Mouse (Mus musculus): Measurements from ENCODE around the gene Adarb1.

The Adarb1 gene

GRCm38 (mm10) chr10:77342842-77343241 is 75.2 kb downstream of the Adarb1 start:
- in situ Hi-C loops (cut with MboI; ENCODE audit: low pct_unique_long_range_greater_than_20kb in 1 of 2, low sequenced_read_pairs in 2 of 2, unreplicated experiment in 1 of 2) = no loop called here

- in situ Hi-C loops (cut with MboI; ENCODE audit: low pct_unique_long_range_greater_than_20kb in 1 of 2, low sequenced_read_pairs in 2 of 2, unreplicated experiment in 1 of 2) = no loop called here
These were observed 76.4 kb downstream of the Adarb1 start for GRCm38 (mm10) chr10:77341711-77342110.

GRCm38 (mm10) chr10:77341059-77341458 is 77.0 kb downstream of the Adarb1 start:
- in situ Hi-C loops (cut with MboI; ENCODE audit: low pct_unique_long_range_greater_than_20kb in 1 of 2, low sequenced_read_pairs in 2 of 2, unreplicated experiment in 1 of 2) = no loop called here

GRCm38 (mm10) chr10:77339871-77340341 is 78.2 kb downstream of the Adarb1 start:
- in situ Hi-C loops (cut with MboI; ENCODE audit: low pct_unique_long_range_greater_than_20kb in 1 of 2, low sequenced_read_pairs in 2 of 2, unreplicated experiment in 1 of 2) = no loop called here

GRCm38 (mm10) chr10:77333518-77333917 is 84.6 kb downstream of the Adarb1 start:
- in situ Hi-C loops (cut with MboI; ENCODE audit: low pct_unique_long_range_greater_than_20kb in 1 of 2, low sequenced_read_pairs in 2 of 2, unreplicated experiment in 1 of 2) = no loop called here

GRCm38 (mm10) chr10:77329446-77330094 is 88.5 kb downstream of the Adarb1 start:
- in situ Hi-C loops (cut with MboI; ENCODE audit: low pct_unique_long_range_greater_than_20kb in 1 of 2, low sequenced_read_pairs in 2 of 2, unreplicated experiment in 1 of 2) = no loop called here

- in situ Hi-C loops (cut with MboI; ENCODE audit: low pct_unique_long_range_greater_than_20kb in 1 of 2, low sequenced_read_pairs in 2 of 2, unreplicated experiment in 1 of 2) = no loop called here
These were observed 93.4 kb downstream of the Adarb1 start for GRCm38 (mm10) chr10:77324716-77325115.

- in situ Hi-C loops (cut with MboI; ENCODE audit: low pct_unique_long_range_greater_than_20kb in 1 of 2, low sequenced_read_pairs in 2 of 2, unreplicated experiment in 1 of 2) = no loop called here
These were observed 96.5 kb downstream of the Adarb1 start for GRCm38 (mm10) chr10:77321611-77322010.

GRCm38 (mm10) chr10:77321001-77321400 is 97.1 kb downstream of the Adarb1 start:
- in situ Hi-C loops (cut with MboI; ENCODE audit: low pct_unique_long_range_greater_than_20kb in 1 of 2, low sequenced_read_pairs in 2 of 2, unreplicated experiment in 1 of 2) = no loop called here

GRCm38 (mm10) chr10:77315682-77316081 is 102.4 kb downstream of the Adarb1 start:
- in situ Hi-C loops (cut with MboI; ENCODE audit: low pct_unique_long_range_greater_than_20kb in 1 of 2, low sequenced_read_pairs in 2 of 2, unreplicated experiment in 1 of 2) = no loop called here

GRCm38 (mm10) chr10:77314711-77315266 is 103.3 kb downstream of the Adarb1 start:
- in situ Hi-C loops (cut with MboI; ENCODE audit: low pct_unique_long_range_greater_than_20kb in 1 of 2, low sequenced_read_pairs in 2 of 2, unreplicated experiment in 1 of 2) = no loop called here

GRCm38 (mm10) chr10:77308978-77309377 is 109.1 kb downstream of the Adarb1 start:
- in situ Hi-C loops (cut with MboI; ENCODE audit: low pct_unique_long_range_greater_than_20kb in 1 of 2, low sequenced_read_pairs in 2 of 2, unreplicated experiment in 1 of 2) = no loop called here

GRCm38 (mm10) chr10:77305766-77306165 is 112.3 kb downstream of the Adarb1 start:
- in situ Hi-C loops (cut with MboI; ENCODE audit: low pct_unique_long_range_greater_than_20kb in 1 of 2, low sequenced_read_pairs in 2 of 2, unreplicated experiment in 1 of 2) = no loop called here

- in situ Hi-C loops (cut with MboI; ENCODE audit: low pct_unique_long_range_greater_than_20kb in 1 of 2, low sequenced_read_pairs in 2 of 2, unreplicated experiment in 1 of 2) = no loop called here
These were observed 113.1 kb downstream of the Adarb1 start for GRCm38 (mm10) chr10:77304840-77305533.

GRCm38 (mm10) chr10:77304362-77304761 is 113.7 kb downstream of the Adarb1 start:
- in situ Hi-C loops (cut with MboI; ENCODE audit: low pct_unique_long_range_greater_than_20kb in 1 of 2, low sequenced_read_pairs in 2 of 2, unreplicated experiment in 1 of 2) = no loop called here

- in situ Hi-C loops (cut with MboI; ENCODE audit: low pct_unique_long_range_greater_than_20kb in 1 of 2, low sequenced_read_pairs in 2 of 2, unreplicated experiment in 1 of 2) = no loop called here
These were observed 117.2 kb downstream of the Adarb1 start for GRCm38 (mm10) chr10:77300934-77301297.

GRCm38 (mm10) chr10:77300237-77300933 is 117.7 kb downstream of the Adarb1 start:
- in situ Hi-C loops (cut with MboI; ENCODE audit: low pct_unique_long_range_greater_than_20kb in 1 of 2, low sequenced_read_pairs in 2 of 2, unreplicated experiment in 1 of 2) = no loop called here

GRCm38 (mm10) chr10:77299194-77299593 is 118.9 kb downstream of the Adarb1 start:
- in situ Hi-C loops (cut with MboI; ENCODE audit: low pct_unique_long_range_greater_than_20kb in 1 of 2, low sequenced_read_pairs in 2 of 2, unreplicated experiment in 1 of 2) = loop anchor here in 1 of 2 experiments (25.0 kb wide), 1 partner anchor 188 kb away; no protein-coding TSS in a partner anchor

- in situ Hi-C loops (cut with MboI; ENCODE audit: low pct_unique_long_range_greater_than_20kb in 1 of 2, low sequenced_read_pairs in 2 of 2, unreplicated experiment in 1 of 2) = loop anchor here in 1 of 2 experiments (25.0 kb wide), 1 partner anchor 189 kb away; no protein-coding TSS in a partner anchor
These were observed 119.4 kb downstream of the Adarb1 start for GRCm38 (mm10) chr10:77298621-77299020.

Measured in mouse embryonic stem cell (cell line).